Mouse (Mus musculus) embryonic facial prominence, embryonic 11.5 days (tissue): ENCODE data around the gene Spata2. TPM values are rescaled to one million over a fixed set of nuclear protein-coding genes. Genes with fewer than 3 reads are reported as not detected.

Experiments
- ATAC-seq: fragments of 200-750 bp; cut with Nextera tagmentation; replicated peaks from 2 replicates; pipeline ENCODE4 v1.8.0; 2017; ENCODE audit warnings: low read depth; ENCODE audit not compliant: insufficient number of reproducible peaks, low FRiP score, low TSS enrichment
- DNase-seq: peaks from one replicate; pipeline ENCODE4 v3.0.0-alpha.2; 2015; ENCODE audit warnings: low spot score
- H3K27ac ChIP-seq: fragments of 300-500 bp; sonication (generic); replicated peaks from 2 replicates; pipeline ENCODE4 v1.5.1; 2014; ENCODE audit warnings: mild to moderate bottlenecking, low read depth, low read length, control low read depth
- H3K27me3 ChIP-seq: fragments of 300-500 bp; sonication (generic); 2 replicates; pipeline ENCODE4 v1.6.1; 2014; ENCODE audit warnings: mild to moderate bottlenecking, low read length, moderate library complexity, mixed read lengths; ENCODE audit not compliant: control insufficient read depth, insufficient read depth
- H3K36me3 ChIP-seq: fragments of 300-500 bp; sonication (generic); replicated peaks from 2 replicates; pipeline ENCODE4 v1.6.1; 2014; ENCODE audit warnings: low read depth, mild to moderate bottlenecking, low read length, moderate library complexity, mixed read lengths; ENCODE audit not compliant: control insufficient read depth, insufficient read depth
- H3K4me1 ChIP-seq: fragments of 300-500 bp; sonication (generic); 2 replicates; pipeline ENCODE4 v1.6.1; 2014; ENCODE audit warnings: low read length, mixed read lengths; ENCODE audit not compliant: control insufficient read depth, insufficient read depth
- H3K4me2 ChIP-seq: fragments of 300-500 bp; sonication (generic); 2 replicates; pipeline ENCODE4 v1.6.1; 2014; ENCODE audit warnings: low read depth, mild to moderate bottlenecking, control low read depth, low read length, moderate library complexity
- H3K4me3 ChIP-seq: fragments of 300-500 bp; sonication (generic); 2 replicates; pipeline ENCODE4 v1.5.1; 2014; ENCODE audit warnings: low read depth, low read length, control low read depth
- H3K9ac ChIP-seq: fragments of 300-500 bp; sonication (generic); replicated peaks from 2 replicates; pipeline ENCODE4 v1.6.1; 2014; ENCODE audit warnings: mild to moderate bottlenecking, control low read depth, low read length
- H3K9me3 ChIP-seq: fragments of 300-500 bp; sonication (generic); replicated peaks from 2 replicates; pipeline ENCODE4 v1.6.1; 2016; ENCODE audit warnings: mild to moderate bottlenecking, low read length, inconsistent platforms, mixed read lengths; ENCODE audit not compliant: control insufficient read depth
- WGBS: fragments of 180-500 bp; shearing (Covaris S2); extraction: QIAGEN DNeasy Blood & Tissue Kit; methylation state at CpG from one replicate; pipeline ENCODE4 v1.1.7; 2014; 5-methylcytosine and 5-hydroxymethylcytosine counted together
- polyA plus RNA-seq: library from polyadenylated mRNA; unstranded; fragments of >200 nt; fragmentation: Nextera tagmentation; extraction: Ambion mirVana; gene quantifications from 2 replicates; pipeline ENCODE4 v1.2.1, GENCODE M21; 2014

Gene Spata2
- polyA plus RNA-seq, 1 experiment from 2014 or later = 12.1 TPM

DNA sequence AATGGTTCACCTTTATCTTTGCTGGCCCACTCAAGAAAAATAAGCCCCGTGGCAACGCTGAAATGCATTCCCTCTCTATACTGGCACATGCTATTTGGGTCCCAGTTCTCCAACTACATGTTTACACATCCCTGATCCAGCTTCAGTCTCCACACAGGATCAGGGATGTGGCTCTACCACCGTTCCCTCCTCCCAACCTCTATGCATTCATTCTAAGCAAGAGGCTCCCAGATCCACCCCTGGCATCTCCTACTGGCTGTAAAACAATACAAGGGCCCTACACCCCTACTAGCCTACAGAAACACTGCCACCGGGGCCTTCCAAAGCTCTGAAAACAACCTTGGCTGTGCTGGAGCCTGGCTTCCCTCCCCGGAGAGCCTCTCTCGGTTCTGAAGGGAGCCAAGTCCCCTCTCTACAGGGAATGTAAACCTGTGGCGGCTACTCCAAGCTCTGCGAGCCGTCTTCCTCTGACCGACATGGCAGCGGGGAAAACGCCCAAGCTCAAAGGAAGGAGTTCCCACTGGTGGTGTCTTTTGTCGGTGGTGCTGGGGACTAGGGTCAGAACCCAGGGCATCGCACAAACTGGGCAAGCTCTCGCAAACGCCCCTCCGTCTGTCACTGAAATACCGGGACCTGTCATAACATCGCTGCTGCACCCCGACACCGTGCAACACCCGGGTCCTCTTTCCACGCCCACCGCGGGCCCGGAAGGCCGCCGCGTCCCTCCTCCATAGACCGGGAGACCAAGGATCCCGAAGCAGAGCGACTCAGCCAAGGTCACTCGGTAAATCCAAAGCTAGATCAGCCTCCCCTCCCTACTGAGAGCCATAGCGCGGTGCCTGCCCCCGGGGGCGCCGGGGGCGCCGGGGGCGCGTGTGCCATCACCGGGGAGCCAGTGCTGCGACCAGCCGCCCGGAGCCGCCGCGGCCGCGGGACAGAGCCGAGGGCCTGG lies 654 bp downstream of the Spata2 start, which contains the start of gene Rnf114:
TSS of gene Rnf114 (plus strand) at position 889 of the 952 bp plus-strand sequence.
- H3K27me3 ChIP-seq = no peaks in the 10 kb centered on the region
- peaks cover 3% of the 10 kb centered on the region; the same call in 1 of the 2 replicates for H3K4me1 ChIP-seq
- 3% methylated on average over 52 of the region's 52 CpGs for WGBS
- no peaks in the 10 kb centered on the region for H3K36me3 ChIP-seq
- H3K27ac ChIP-seq = peak within 1 kb of the TSS; percentile 72
- peak within 1 kb of the TSS; percentile 86 for H3K4me2 ChIP-seq
- DNase-seq (peak; percentile 4), ATAC-seq (peak; percentile 55; the same call in 1 of the 2 replicates)
- peak within 1 kb of the TSS; percentile 99 for H3K4me3 ChIP-seq
- H3K9me3 ChIP-seq = no peaks in the 10 kb centered on the region
- H3K9ac ChIP-seq = peak within 1 kb of the TSS; percentile 86

DNA sequence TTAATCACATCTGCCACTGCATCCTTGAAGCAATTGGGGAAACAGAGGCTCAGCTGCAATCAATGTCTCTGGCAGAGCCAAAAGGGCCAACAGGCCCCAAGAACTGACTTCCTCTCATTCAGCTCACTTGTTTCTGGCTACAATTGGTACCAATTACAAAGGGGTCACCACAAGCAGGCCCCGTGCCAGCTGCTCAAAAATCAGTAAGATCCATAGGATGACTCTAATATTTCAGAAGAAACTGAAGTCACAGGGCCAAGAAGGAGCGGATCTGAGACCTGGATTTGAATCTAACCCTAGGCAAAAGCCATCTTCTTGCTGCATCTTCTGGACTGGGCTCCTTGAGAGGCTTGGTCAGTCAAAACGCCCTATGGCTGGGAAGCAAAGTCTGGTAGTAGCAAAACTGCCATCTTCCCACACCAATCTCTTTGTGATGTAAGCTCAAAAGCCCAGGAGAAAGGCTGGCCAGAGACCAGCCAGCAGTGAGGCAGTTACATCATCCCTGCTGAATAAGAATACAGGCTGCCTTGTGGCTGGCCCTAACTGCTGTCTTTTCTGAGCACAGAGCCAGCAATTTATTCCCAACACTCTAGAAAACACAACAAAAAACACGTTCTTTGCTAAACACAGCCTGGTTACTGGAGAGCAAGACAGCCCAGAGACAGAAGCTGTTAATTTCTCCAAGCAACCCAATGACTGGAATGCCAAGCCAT lies 1.7 kb downstream of the Spata2 start:
- no peak overlapping the region for H3K4me2 ChIP-seq
- no peak overlapping the region; the same call in 1 of the 2 replicates for H3K4me3 ChIP-seq
- no peak overlapping the region for H3K27ac ChIP-seq
- peaks cover 3% of the 10 kb centered on the region; the same call in 1 of the 2 replicates for H3K4me1 ChIP-seq
- H3K36me3 ChIP-seq = no peaks in the 10 kb centered on the region
- H3K9me3 ChIP-seq = no peaks in the 10 kb centered on the region
- no peaks in the 10 kb centered on the region for H3K27me3 ChIP-seq
- 73% methylated on average over 4 of the region's 4 CpGs for WGBS
- DNase-seq (no peak), ATAC-seq (no peak)
- no peak overlapping the region for H3K9ac ChIP-seq

DNA sequence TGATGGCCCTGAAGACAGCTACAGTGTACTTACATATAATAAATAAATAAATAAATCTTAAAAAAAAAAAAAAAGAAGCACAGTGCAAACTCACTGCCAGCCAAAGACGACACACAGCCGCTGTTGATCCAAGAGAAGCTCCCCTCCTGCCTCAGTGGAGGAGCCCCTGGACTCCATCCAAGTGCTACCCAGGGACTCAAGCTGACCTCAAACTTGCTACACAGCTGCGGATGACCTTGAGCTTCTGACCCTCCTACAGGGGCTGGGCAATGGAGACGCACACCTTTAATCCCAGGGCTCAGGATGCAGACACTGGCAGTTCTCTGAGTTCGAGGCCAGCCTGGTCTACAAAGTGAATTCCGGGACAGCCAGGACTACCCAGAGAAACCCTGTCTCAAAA lies 4.7 kb downstream of the Spata2 start:
- 90% methylated on average over 6 of the region's 6 CpGs for WGBS
- Histone ChIP-seq H3K4me1 (peaks cover 3% of the 10 kb centered on the region; the same call in 1 of the 2 replicates), H3K36me3 (peaks cover 3% of the 10 kb centered on the region), H3K9me3 (no peaks in the 10 kb centered on the region), H3K4me2 (no peak overlapping the region), H3K27ac (no peak overlapping the region), H3K4me3 (no peak overlapping the region), H3K9ac (no peak overlapping the region), H3K27me3 (no peaks in the 10 kb centered on the region)
- ATAC-seq = no peak
- no peak for DNase-seq

DNA sequence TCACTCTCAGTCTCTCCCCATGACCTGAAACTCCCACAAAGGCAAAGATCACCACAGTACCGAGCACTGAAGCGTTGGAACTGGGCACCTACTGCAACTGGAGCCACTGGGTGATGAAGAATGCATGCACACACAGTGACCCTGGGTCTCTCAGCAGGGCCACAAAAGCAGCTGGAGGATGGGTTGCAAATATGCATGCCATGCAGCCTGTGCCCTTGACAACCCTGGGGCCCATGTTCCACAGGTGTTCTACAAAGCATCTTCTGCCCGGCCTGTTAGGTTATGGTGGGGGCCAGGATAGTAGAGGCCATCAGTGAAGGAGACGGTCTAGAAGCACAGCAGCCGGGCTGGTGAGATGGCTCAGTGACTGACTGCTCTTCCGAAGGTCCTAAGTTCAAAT lies 5.1 kb downstream of the Spata2 start:
- H3K36me3 ChIP-seq = peaks cover 3% of the 10 kb centered on the region
- 88% methylated on average over 6 of the region's 6 CpGs for WGBS
- peaks cover 3% of the 10 kb centered on the region; the same call in 1 of the 2 replicates for H3K4me1 ChIP-seq
- H3K4me2 ChIP-seq = no peak overlapping the region
- H3K4me3 ChIP-seq = no peak overlapping the region
- H3K9ac ChIP-seq = no peak overlapping the region
- no peaks in the 10 kb centered on the region for H3K27me3 ChIP-seq
- no peak for ATAC-seq
- H3K27ac ChIP-seq = no peak overlapping the region
- no peaks in the 10 kb centered on the region for H3K9me3 ChIP-seq
- DNase-seq = no peak

DNA sequence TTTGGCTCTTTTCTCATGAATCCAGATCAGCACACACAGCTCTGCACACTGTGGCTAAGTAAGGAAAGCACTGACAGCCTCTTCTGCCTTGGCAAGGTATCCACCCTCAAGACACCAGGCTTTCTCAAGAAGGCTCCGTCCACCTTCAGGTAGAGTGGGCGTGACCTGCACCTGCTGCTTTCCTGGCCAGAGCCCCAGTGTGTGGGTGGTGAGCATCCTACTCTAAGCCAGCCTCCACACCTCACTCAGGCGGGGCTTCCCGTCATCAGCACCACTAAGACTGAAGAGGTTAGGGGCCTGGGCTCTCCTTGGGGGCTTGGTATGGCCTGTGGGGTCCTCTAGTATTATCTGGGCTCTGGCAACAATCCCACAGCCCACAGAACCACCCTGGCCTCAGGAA lies 6.1 kb downstream of the Spata2 start:
- ATAC-seq = no peak
- no peaks in the 10 kb centered on the region; the same call in 1 of the 2 replicates for H3K4me1 ChIP-seq
- H3K27me3 ChIP-seq = no peaks in the 10 kb centered on the region
- peaks cover 3% of the 10 kb centered on the region for H3K36me3 ChIP-seq
- no peak overlapping the region for H3K4me3 ChIP-seq
- WGBS = 79% methylated on average over 4 of the region's 4 CpGs
- H3K9ac ChIP-seq = no peak overlapping the region
- H3K27ac ChIP-seq = no peak overlapping the region
- no peaks in the 10 kb centered on the region for H3K9me3 ChIP-seq
- H3K4me2 ChIP-seq = no peak overlapping the region
- DNase-seq = no peak

DNA sequence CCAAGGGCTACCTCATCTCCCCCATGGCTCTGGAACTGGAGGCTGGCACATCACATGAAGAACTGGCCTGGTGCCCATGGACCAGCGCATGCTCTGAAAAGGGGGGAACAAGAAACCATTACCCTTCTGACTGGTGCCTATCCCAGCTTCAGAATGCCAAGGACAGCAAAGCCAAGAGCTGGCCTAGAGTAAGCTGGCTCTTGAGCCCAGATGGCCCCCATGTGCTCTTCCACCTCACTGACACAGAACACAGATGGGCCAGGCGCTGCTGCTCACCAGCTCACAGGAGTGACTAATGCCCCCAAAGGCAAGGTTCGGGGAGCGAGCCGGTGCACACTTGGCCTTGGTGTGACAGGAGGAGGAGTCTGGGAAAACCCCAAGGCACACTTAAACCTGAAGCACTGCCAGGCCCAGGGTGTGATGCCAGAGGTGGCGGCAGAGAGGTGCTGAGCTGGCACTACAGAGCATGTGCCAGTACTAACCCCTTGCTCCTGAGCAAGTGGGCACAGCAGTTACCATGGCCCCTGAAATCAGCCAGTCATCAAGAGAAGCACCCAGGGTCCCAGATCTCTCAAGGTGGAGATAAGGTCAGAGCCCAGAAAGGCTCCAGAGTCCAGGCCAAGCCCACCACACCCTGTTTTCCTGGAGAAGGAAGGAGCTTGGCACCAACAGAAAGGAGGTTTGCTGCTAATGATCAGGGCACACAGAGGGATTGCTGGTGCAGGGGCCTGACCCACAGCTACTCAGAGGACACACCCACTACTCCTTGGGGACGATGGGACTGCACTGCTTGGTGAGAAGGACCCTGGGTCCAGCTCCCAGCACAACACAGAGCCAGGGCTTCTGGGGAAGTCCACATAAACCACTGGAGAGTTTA lies 6.9 kb downstream of the Spata2 start:
- Histone ChIP-seq H3K9ac (no peak overlapping the region), H3K9me3 (no peaks in the 10 kb centered on the region), H3K4me2 (no peak overlapping the region), H3K4me1 (no peaks in the 10 kb centered on the region), H3K27ac (no peak overlapping the region), H3K4me3 (no peak overlapping the region), H3K36me3 (peaks cover 3% of the 10 kb centered on the region), H3K27me3 (no peaks in the 10 kb centered on the region)
- DNase-seq (no peak), ATAC-seq (no peak)
- 89% methylated on average over 7 of the region's 7 CpGs for WGBS

DNA sequence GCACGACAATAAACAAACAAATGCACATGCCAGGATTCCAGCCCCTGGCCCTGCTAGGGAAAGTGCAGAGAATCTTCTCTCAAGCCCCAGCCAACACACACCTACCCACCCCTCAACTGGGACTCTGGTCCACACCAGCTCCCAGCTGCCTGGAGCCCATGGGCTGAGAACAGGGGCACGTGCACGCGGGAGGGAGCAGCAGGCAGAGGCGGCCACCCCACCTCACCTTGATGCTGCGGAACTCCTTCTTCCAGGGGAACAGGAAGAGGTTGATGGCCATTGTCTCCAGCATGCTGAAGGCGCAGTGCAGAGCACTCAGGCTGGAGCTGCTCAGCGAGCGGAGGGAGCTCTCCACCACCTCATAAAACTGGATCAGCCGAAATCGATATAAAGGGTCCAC lies 7.8 kb downstream of the Spata2 start:
- 93% methylated on average over 11 of the region's 11 CpGs for WGBS
- no peaks in the 10 kb centered on the region for H3K4me1 ChIP-seq
- no peak overlapping the region for H3K4me3 ChIP-seq
- no peak overlapping the region for H3K27ac ChIP-seq
- no peaks in the 10 kb centered on the region for H3K9me3 ChIP-seq
- H3K27me3 ChIP-seq = no peaks in the 10 kb centered on the region
- no peak overlapping the region for H3K9ac ChIP-seq
- no peak overlapping the region for H3K4me2 ChIP-seq
- DNase-seq = no peak
- ATAC-seq = no peak
- H3K36me3 ChIP-seq = peaks cover 3% of the 10 kb centered on the region
